Mouse (Mus musculus) myocyte (in vitro differentiated cells): ENCODE measurements at regions not wholly inside any gene's neighbourhood (a gene's known extent, or its start where the extent isn't known, plus 50 kb on each side); places are given as distances from the start of the nearest gene placed in this dataset.
"Not testable (repeated sequence)": the region's sequence is repeated elsewhere in the genome, so short reads cannot be mapped to it uniquely, and the experiment has no call there.

Experiments used
- H3K27me3 ChIP-seq: one replicate; pipeline ENCODE4 v1.6.1; 2011; ENCODE audit not compliant: control insufficient read depth, insufficient read depth, insufficient read length
- H3K36me3 ChIP-seq: one replicate; pipeline ENCODE4 v1.6.1; 2011; ENCODE audit not compliant: control insufficient read depth, insufficient read depth
- H3K4me2 ChIP-seq: one replicate; pipeline ENCODE4 v1.6.1; 2011; ENCODE audit warnings: low read depth, control low read depth
- H3K4me3 ChIP-seq: one replicate; pipeline ENCODE4 v1.5.1; 2011; ENCODE audit warnings: mild to moderate bottlenecking, control low read depth, moderate library complexity
- H3K79me2 ChIP-seq: one replicate; pipeline ENCODE4 v1.6.1; 2011; ENCODE audit not compliant: control insufficient read depth, insufficient read depth
- H3ac ChIP-seq: one replicate; pipeline ENCODE4 v1.6.1; 2011; ENCODE audit not compliant: control insufficient read depth, insufficient read length
- CEBPB ChIP-seq: IDR thresholded peaks from 2 replicates; pipeline ENCODE4 v1.6.1; 2011; ENCODE audit warnings: mild to moderate bottlenecking, moderate library complexity; ENCODE audit not compliant: poor library complexity, insufficient read depth, severe bottlenecking
- E2F4 ChIP-seq: IDR thresholded peaks from one replicate; pipeline ENCODE4 v1.6.1; 2011; ENCODE audit warnings: mild to moderate bottlenecking, control low read depth, moderate library complexity; ENCODE audit not compliant: insufficient read depth
- MAX ChIP-seq: IDR thresholded peaks from one replicate; pipeline ENCODE4 v1.6.1; 2011; ENCODE audit warnings: low read depth, mild to moderate bottlenecking, control low read depth
- MYOD1 ChIP-seq, 3 experiments: IDR thresholded peaks; one replicate each; pipeline ENCODE4 v1.6.1; 2011; ENCODE audit warnings: control low read depth in 2 of 3, low read depth in 2 of 3, mild to moderate bottlenecking in 2 of 3, moderate library complexity in 1 of 3; ENCODE audit not compliant: insufficient read length in 2 of 3, control insufficient read depth in 1 of 3
- MYOG ChIP-seq, 3 experiments: IDR thresholded peaks; one replicate each; pipeline ENCODE4 v1.6.1; 2011; ENCODE audit warnings: control low read depth in 2 of 3, low read depth in 2 of 3, mild to moderate bottlenecking in 2 of 3; ENCODE audit not compliant: insufficient read length in 2 of 3, control insufficient read depth in 1 of 3, insufficient read depth in 1 of 3
- POLR2A ChIP-seq: IDR thresholded peaks from one replicate; pipeline ENCODE4 v1.6.1; 2011; ENCODE audit warnings: low read depth, mild to moderate bottlenecking, control low read depth, moderate library complexity; ENCODE audit not compliant: insufficient read length
- POLR2AphosphoS2 ChIP-seq: IDR thresholded peaks from one replicate; pipeline ENCODE4 v1.6.1; 2011; ENCODE audit warnings: low read depth, control low read depth; ENCODE audit not compliant: insufficient read length
- REST ChIP-seq: IDR thresholded peaks from one replicate; pipeline ENCODE4 v1.6.1; 2011; ENCODE audit warnings: mild to moderate bottlenecking, control low read depth, moderate library complexity; ENCODE audit not compliant: insufficient read depth, insufficient read length
- SRF ChIP-seq: IDR thresholded peaks from one replicate; pipeline ENCODE4 v1.6.1; 2011; ENCODE audit warnings: low read depth; ENCODE audit not compliant: control insufficient read depth, insufficient read length
- TCF12 ChIP-seq: IDR thresholded peaks from one replicate; pipeline ENCODE4 v1.6.1; 2011; ENCODE audit warnings: mild to moderate bottlenecking, control low read depth; ENCODE audit not compliant: poor library complexity, insufficient read depth, severe bottlenecking
- TCF3 ChIP-seq: IDR thresholded peaks from one replicate; pipeline ENCODE4 v1.6.1; 2011; ENCODE audit warnings: low read depth, control low read depth; ENCODE audit not compliant: insufficient read length
- USF1 ChIP-seq: IDR thresholded peaks from one replicate; pipeline ENCODE4 v1.6.1; 2011; ENCODE audit warnings: low read depth, mild to moderate bottlenecking, control low read depth, moderate library complexity

GRCm38 (mm10) chr2:179170157-179170556 lies 272.1 kb upstream of the Cdh4 start:
- H3K4me2 ChIP-seq: no peak overlapping the region
- no peak overlapping the region for H3ac ChIP-seq
- no peak for TF ChIP-seq SRF
- TF ChIP-seq USF1: no peak
- no peak for TF ChIP-seq TCF3
- no peak for TF ChIP-seq E2F4
- TF ChIP-seq MAX: no peak
- no peak for TF ChIP-seq POLR2AphosphoS2
- no peak for TF ChIP-seq TCF12
- no peak for TF ChIP-seq CEBPB
- TF ChIP-seq REST: no peak
- no peak for TF ChIP-seq MYOD1 (IDR thresholded peaks at IDR 0.05; ENCODE audit: control insufficient read depth in 1 of 3, insufficient read length in 2 of 3, low read depth in 2 of 3)
- TF ChIP-seq MYOG (IDR thresholded peaks at IDR 0.05; ENCODE audit: control insufficient read depth in 1 of 3, insufficient read depth in 1 of 3, insufficient read length in 2 of 3, low read depth in 2 of 3): no peak
- TF ChIP-seq POLR2A: no peak
- H3K36me3 ChIP-seq: no peaks in the 10 kb centered on the region
- no peak overlapping the region for H3K4me3 ChIP-seq
- H3K79me2 ChIP-seq: no peaks in the 10 kb centered on the region
- no peaks in the 10 kb centered on the region for H3K27me3 ChIP-seq

- no peak overlapping the region for H3K4me3 ChIP-seq
- H3K36me3 ChIP-seq: no peaks in the 10 kb centered on the region
- no peak for TF ChIP-seq MYOD1 (IDR thresholded peaks at IDR 0.05; ENCODE audit: control insufficient read depth in 1 of 3, insufficient read length in 2 of 3, low read depth in 2 of 3)
- TF ChIP-seq REST: no peak
- TF ChIP-seq SRF: no peak
- TF ChIP-seq TCF12: no peak
- no peak for TF ChIP-seq MYOG (IDR thresholded peaks at IDR 0.05; ENCODE audit: control insufficient read depth in 1 of 3, insufficient read depth in 1 of 3, insufficient read length in 2 of 3, low read depth in 2 of 3)
- TF ChIP-seq POLR2A: no peak
- no peak for TF ChIP-seq CEBPB
- TF ChIP-seq TCF3: no peak
- TF ChIP-seq E2F4: no peak
- TF ChIP-seq USF1: no peak
- TF ChIP-seq POLR2AphosphoS2: no peak
- H3K27me3 ChIP-seq: no peaks in the 10 kb centered on the region
- H3K79me2 ChIP-seq: no peaks in the 10 kb centered on the region
- no peak overlapping the region for H3ac ChIP-seq
- no peak overlapping the region for H3K4me2 ChIP-seq
These were observed 271.6 kb upstream of the Cdh4 start for GRCm38 (mm10) chr2:179170608-179171007.

- not testable (repeated sequence) for H3K4me2 ChIP-seq, H3K36me3 ChIP-seq, H3K4me3 ChIP-seq, H3K79me2 ChIP-seq, H3K27me3 ChIP-seq, H3ac ChIP-seq
These were observed 265.2 kb upstream of the Cdh4 start for GRCm38 (mm10) chr2:179176835-179177530.

- Histone ChIP-seq H3K79me2 (no peaks in the 10 kb centered on the region), H3K27me3 (no peaks in the 10 kb centered on the region), H3K4me2 (no peak overlapping the region), H3ac (no peak overlapping the region), H3K36me3 (no peaks in the 10 kb centered on the region), H3K4me3 (no peak overlapping the region)
- no peak for TF ChIP-seq POLR2AphosphoS2
- no peak for TF ChIP-seq MAX
- TF ChIP-seq REST: no peak
- no peak for TF ChIP-seq POLR2A
- no peak for TF ChIP-seq MYOD1 (IDR thresholded peaks at IDR 0.05; ENCODE audit: control insufficient read depth in 1 of 3, insufficient read length in 2 of 3, low read depth in 2 of 3)
- no peak for TF ChIP-seq USF1
These were observed 260.9 kb upstream of the Cdh4 start for GRCm38 (mm10) chr2:179181366-179181765.

- Histone ChIP-seq H3K4me3 (no peak overlapping the region), H3K4me2 (no peak overlapping the region), H3K36me3 (no peaks in the 10 kb centered on the region), H3K27me3 (no peaks in the 10 kb centered on the region), H3K79me2 (no peaks in the 10 kb centered on the region), H3ac (no peak overlapping the region)
- TF ChIP-seq MAX: no peak
- TF ChIP-seq POLR2AphosphoS2: no peak
- no peak for TF ChIP-seq REST
- no peak for TF ChIP-seq POLR2A
- TF ChIP-seq MYOD1 (IDR thresholded peaks at IDR 0.05; ENCODE audit: control insufficient read depth in 1 of 3, insufficient read length in 2 of 3, low read depth in 2 of 3): no peak
- TF ChIP-seq TCF3: no peak
- TF ChIP-seq TCF12: no peak
- no peak for TF ChIP-seq E2F4
- no peak for TF ChIP-seq SRF
- no peak for TF ChIP-seq MYOG (IDR thresholded peaks at IDR 0.05; ENCODE audit: control insufficient read depth in 1 of 3, insufficient read depth in 1 of 3, insufficient read length in 2 of 3, low read depth in 2 of 3)
- TF ChIP-seq USF1: no peak
- no peak for TF ChIP-seq CEBPB
These were observed 260.1 kb upstream of the Cdh4 start for GRCm38 (mm10) chr2:179182123-179182522.
